Mouse (Mus musculus): Measurements from ENCODE around the gene Oosp1. TPM values are rescaled to one million over a fixed set of nuclear protein-coding genes. Genes with fewer than 3 reads are reported as not detected.

The Oosp1 gene
- polyA plus RNA-seq, 1 experiment from 2014 or later = not detected

DNA sequence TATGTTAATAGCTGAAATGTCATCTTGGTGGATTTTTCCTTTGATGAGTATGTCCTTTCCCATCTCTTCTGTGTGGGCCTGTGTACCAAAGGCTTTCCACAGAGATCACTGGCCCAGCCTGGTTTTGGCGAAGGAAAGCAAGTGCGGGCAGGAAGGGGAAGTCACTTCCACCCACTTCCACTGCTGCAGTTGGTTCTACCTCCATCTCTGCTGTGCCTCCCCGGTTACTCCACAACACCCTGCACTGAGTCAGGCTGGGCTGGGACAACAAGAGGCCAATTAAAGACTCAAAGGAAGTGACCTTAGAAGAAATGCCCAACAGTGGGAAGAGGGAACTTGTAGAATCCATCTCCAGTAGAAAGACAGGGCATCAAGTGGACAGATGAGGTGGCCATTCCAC, 29.1 kb upstream of the Oosp1 start:
- 89% methylated on average over 3 of the region's 3 CpGs for WGBS
- ATAC-seq (no peak), DNase-seq (ENCODE audit: low spot score) (no peak)
- no peak overlapping the region for H3K4me2 ChIP-seq (replicated peaks; ENCODE audit: low read depth, low read length)
- no peak for TF ChIP-seq CTCF (IDR thresholded peaks at IDR 0.05)
- TF ChIP-seq EP300 (IDR thresholded peaks at IDR 0.05) = no peak
- no peaks in the 10 kb centered on the region for H3K36me3 ChIP-seq (ENCODE audit: insufficient read depth, low read length)
- no peak overlapping the region for H3K9ac ChIP-seq (replicated peaks; ENCODE audit: low read depth)
- no peak overlapping the region for H3K27ac ChIP-seq (ENCODE audit: low read length)
- no peaks in the 10 kb centered on the region for H3K4me1 ChIP-seq (ENCODE audit: insufficient read depth, low read depth, low read length)
- no peaks in the 10 kb centered on the region for H3K27me3 ChIP-seq (replicated peaks; ENCODE audit: insufficient read depth, low read length)
- no peaks in the 10 kb centered on the region for H3K9me3 ChIP-seq (ENCODE audit: low read length)
- H3K4me3 ChIP-seq (ENCODE audit: low read depth, low read length) = no peak overlapping the region

DNA sequence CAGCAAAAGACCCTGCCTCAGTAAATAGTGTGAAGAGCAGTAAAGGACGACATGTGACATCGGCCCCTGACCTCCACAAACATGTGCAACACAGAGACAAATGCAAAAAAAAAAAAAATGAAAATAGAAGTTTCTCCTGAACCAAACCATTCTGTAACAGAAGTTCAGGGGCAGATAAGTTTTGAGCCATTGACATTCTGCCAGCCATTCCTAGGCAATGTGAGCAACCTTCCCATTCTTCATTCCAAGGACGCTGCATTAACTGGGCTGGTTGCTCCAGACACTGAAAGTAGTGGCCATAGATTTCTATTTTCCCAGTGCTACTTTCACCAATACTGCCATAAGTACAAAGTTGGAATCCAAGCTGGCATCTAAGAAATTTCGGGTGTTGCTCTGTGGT, 21.5 kb upstream of the Oosp1 start:
- H3K27ac ChIP-seq (ENCODE audit: low read length) = no peak overlapping the region
- H3K4me1 ChIP-seq (ENCODE audit: insufficient read depth, low read depth, low read length) = no peaks in the 10 kb centered on the region
- no peak for TF ChIP-seq CTCF (IDR thresholded peaks at IDR 0.05)
- no peaks in the 10 kb centered on the region for H3K36me3 ChIP-seq (ENCODE audit: insufficient read depth, low read length)
- H3K4me3 ChIP-seq (ENCODE audit: low read depth, low read length) = no peak overlapping the region
- DNase-seq (ENCODE audit: low spot score) = no peak
- no peak for ATAC-seq
- H3K9me3 ChIP-seq (ENCODE audit: low read length) = no peaks in the 10 kb centered on the region
- no peak overlapping the region for H3K4me2 ChIP-seq (replicated peaks; ENCODE audit: low read depth, low read length)
- no peaks in the 10 kb centered on the region for H3K27me3 ChIP-seq (replicated peaks; ENCODE audit: insufficient read depth, low read length)
- WGBS = 73% methylated on average over 4 of the region's 4 CpGs
- no peak overlapping the region for H3K9ac ChIP-seq (replicated peaks; ENCODE audit: low read depth)

DNA sequence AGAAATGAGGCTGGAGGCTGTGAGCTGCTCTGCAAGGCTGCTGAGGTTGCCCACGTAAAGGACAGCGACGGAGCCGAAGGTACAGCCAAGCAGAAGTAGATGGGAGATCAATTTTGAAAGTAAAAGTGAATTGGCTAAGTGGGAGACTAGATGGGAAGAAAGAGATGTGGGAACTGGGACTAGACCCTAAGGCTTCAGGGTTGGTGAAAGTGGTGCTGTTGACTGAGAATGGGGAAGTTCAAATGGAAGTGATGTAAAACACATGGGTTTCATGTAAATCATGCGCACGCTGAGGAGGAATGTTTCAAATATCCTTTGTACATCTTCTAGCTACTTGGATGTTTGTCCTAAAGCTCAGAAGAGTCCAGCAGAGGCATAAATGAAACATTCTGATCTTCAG, 7.4 kb upstream of the Oosp1 start:
- H3K9ac ChIP-seq (replicated peaks; ENCODE audit: low read depth) = no peak overlapping the region
- TF ChIP-seq CTCF (IDR thresholded peaks at IDR 0.05) (no peak), EP300 (IDR thresholded peaks at IDR 0.05) (no peak)
- WGBS = 91% methylated on average over 6 of the region's 6 CpGs
- no peak overlapping the region for H3K4me3 ChIP-seq (ENCODE audit: low read depth, low read length)
- H3K27ac ChIP-seq (ENCODE audit: low read length) = no peak overlapping the region
- ATAC-seq (no peak), DNase-seq (ENCODE audit: low spot score) (no peak)
- no peaks in the 10 kb centered on the region for H3K4me1 ChIP-seq (ENCODE audit: insufficient read depth, low read depth, low read length)
- no peak overlapping the region for H3K4me2 ChIP-seq (replicated peaks; ENCODE audit: low read depth, low read length)
- H3K9me3 ChIP-seq (ENCODE audit: low read length) = no peaks in the 10 kb centered on the region
- H3K27me3 ChIP-seq (replicated peaks; ENCODE audit: insufficient read depth, low read length) = no peaks in the 10 kb centered on the region
- H3K36me3 ChIP-seq (ENCODE audit: insufficient read depth, low read length) = no peaks in the 10 kb centered on the region

DNA sequence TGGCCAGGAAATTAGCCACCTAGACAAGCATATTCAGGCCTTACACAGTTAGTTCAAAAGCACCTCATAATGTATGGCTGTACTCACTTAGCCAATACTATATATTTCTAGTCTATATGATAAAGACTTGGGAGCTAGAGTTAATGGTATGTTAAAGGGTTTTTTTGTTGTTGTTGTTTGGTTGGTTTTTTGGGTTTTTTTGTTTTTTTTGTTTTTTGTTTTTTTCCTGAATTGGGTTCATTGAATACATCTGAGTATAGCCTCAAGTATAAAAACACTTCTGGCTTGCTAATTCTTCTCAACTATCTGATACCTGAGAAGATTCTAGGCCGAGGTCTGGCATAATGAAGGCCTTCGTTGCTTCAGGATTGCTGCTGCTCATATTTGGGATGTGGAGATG, 5.8 kb upstream of the Oosp1 start, which contains the start of gene Oosp3:
TSS of gene Oosp3 (plus strand) at position 301 of the 400 bp plus-strand sequence.
- Histone ChIP-seq H3K27ac (ENCODE audit: low read length) (no peak within 1 kb of the TSS), H3K4me3 (ENCODE audit: low read depth, low read length) (no peak within 1 kb of the TSS), H3K36me3 (ENCODE audit: insufficient read depth, low read length) (no peaks in the 10 kb centered on the region), H3K4me1 (ENCODE audit: insufficient read depth, low read depth, low read length) (no peaks in the 10 kb centered on the region), H3K4me2 (replicated peaks; ENCODE audit: low read depth, low read length) (no peak within 1 kb of the TSS), H3K27me3 (replicated peaks; ENCODE audit: insufficient read depth, low read length) (no peaks in the 10 kb centered on the region), H3K9me3 (ENCODE audit: low read length) (no peaks in the 10 kb centered on the region), H3K9ac (replicated peaks; ENCODE audit: low read depth) (no peak within 1 kb of the TSS)
- WGBS = 86% methylated on average over 2 of the region's 2 CpGs
- DNase-seq (ENCODE audit: low spot score) (no peak), ATAC-seq (no peak)
- TF ChIP-seq EP300 (IDR thresholded peaks at IDR 0.05) = no peak
- TF ChIP-seq CTCF (IDR thresholded peaks at IDR 0.05) = no peak

DNA sequence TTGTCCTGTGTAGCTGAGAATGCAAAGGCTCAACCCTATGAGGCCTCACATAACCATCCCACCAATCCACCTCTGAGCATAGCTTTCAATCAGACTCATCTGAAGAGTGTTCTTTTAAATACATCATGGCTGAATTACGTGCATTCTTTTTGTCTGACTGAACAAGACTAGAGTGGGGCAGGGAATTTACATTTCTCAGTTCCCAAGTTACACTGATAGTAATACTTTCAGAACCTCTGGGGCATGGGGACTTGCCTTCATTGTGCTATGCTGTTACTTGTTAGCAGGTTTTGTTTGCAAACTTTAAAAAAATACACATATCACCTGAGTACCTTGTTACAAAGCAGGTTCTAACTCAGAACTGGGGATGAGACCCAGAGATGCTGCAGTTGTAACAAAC, 504 bp upstream of the Oosp1 start:
- 21% methylated on average over 1 of the region's 1 CpGs for WGBS

DNA sequence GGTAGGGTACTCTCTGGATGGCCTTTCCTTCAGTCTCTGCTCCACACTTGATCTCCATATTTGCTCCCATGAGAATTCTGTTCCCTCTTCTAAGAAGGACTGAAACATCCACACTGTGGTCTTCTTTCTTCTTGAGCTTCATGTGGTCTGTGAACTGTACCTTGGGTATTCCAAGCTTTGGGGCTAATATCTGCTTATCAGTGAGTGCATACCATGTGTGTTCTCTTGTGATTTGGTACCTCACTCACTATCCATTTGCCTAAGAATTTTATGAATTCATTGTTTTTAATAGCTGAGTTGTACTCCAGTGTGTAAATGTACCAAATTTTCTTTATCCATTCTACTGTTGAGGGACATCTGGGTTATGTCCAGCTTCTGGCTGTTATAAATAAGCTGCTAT, 29.4 kb downstream of the Oosp1 start:
- H3K4me1 ChIP-seq (ENCODE audit: insufficient read depth, low read depth, low read length) = no peaks in the 10 kb centered on the region
- TF ChIP-seq EP300 (IDR thresholded peaks at IDR 0.05) (no peak), CTCF (IDR thresholded peaks at IDR 0.05) (no peak)
- no peaks in the 10 kb centered on the region for H3K27me3 ChIP-seq (replicated peaks; ENCODE audit: insufficient read depth, low read length)
- DNase-seq (ENCODE audit: low spot score) = no peak
- no peaks in the 10 kb centered on the region for H3K9me3 ChIP-seq (ENCODE audit: low read length)
- ATAC-seq = no peak
- H3K27ac ChIP-seq (ENCODE audit: low read length) = no peak overlapping the region
- H3K36me3 ChIP-seq (ENCODE audit: insufficient read depth, low read length) = no peaks in the 10 kb centered on the region
- H3K4me2 ChIP-seq (replicated peaks; ENCODE audit: low read depth, low read length) = no peak overlapping the region
- H3K9ac ChIP-seq (replicated peaks; ENCODE audit: low read depth) = no peak overlapping the region
- H3K4me3 ChIP-seq (ENCODE audit: low read depth, low read length) = no peak overlapping the region

More for the DNA sequence above, 504 bp upstream of the Oosp1 start:
- DNase-seq (ENCODE audit: low spot score) = no peak
- H3K4me2 ChIP-seq (replicated peaks; ENCODE audit: low read depth, low read length) = no peak overlapping the region
- ATAC-seq = no peak
- no peaks in the 10 kb centered on the region for H3K9me3 ChIP-seq (ENCODE audit: low read length)
- no peak overlapping the region for H3K4me3 ChIP-seq (ENCODE audit: low read depth, low read length)
- H3K36me3 ChIP-seq (ENCODE audit: insufficient read depth, low read length) = no peaks in the 10 kb centered on the region
- H3K27me3 ChIP-seq (replicated peaks; ENCODE audit: insufficient read depth, low read length) = no peaks in the 10 kb centered on the region
- no peaks in the 10 kb centered on the region for H3K4me1 ChIP-seq (ENCODE audit: insufficient read depth, low read depth, low read length)
- H3K9ac ChIP-seq (replicated peaks; ENCODE audit: low read depth) = no peak overlapping the region
- no peak overlapping the region for H3K27ac ChIP-seq (ENCODE audit: low read length)
- TF ChIP-seq EP300 (IDR thresholded peaks at IDR 0.05) (no peak), CTCF (IDR thresholded peaks at IDR 0.05) (no peak)

DNA sequence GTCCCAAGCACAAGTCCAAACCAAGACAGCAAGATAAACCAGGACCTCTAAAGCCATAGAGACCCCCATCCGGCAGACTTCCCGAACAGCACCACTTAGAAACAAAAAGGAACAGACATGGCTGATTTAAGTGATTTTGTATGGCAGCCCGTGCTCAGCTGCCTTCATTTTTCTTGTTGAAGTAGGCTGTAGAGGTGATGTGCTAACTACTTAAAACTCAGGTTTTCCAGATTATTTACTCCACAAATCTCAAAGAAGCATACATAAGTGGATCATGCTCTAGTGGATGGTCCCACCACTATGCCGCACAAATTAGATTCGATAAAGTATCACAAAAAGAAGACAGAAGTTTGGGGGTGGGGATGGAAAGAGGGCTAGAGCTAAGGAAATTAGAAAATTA, 30.5 kb downstream of the Oosp1 start, which contains the start of gene Oosp2:
TSS of gene Oosp2 (minus strand) at position 101 of the 400 bp plus-strand sequence.
- Histone ChIP-seq H3K27ac (ENCODE audit: low read length) (no peak within 1 kb of the TSS), H3K4me1 (ENCODE audit: insufficient read depth, low read depth, low read length) (no peaks in the 10 kb centered on the region), H3K9me3 (ENCODE audit: low read length) (no peaks in the 10 kb centered on the region), H3K4me3 (ENCODE audit: low read depth, low read length) (no peak within 1 kb of the TSS), H3K4me2 (replicated peaks; ENCODE audit: low read depth, low read length) (no peak within 1 kb of the TSS), H3K27me3 (replicated peaks; ENCODE audit: insufficient read depth, low read length) (no peaks in the 10 kb centered on the region), H3K9ac (replicated peaks; ENCODE audit: low read depth) (no peak within 1 kb of the TSS), H3K36me3 (ENCODE audit: insufficient read depth, low read length) (no peaks in the 10 kb centered on the region)
- TF ChIP-seq EP300 (IDR thresholded peaks at IDR 0.05) (no peak), CTCF (IDR thresholded peaks at IDR 0.05) (no peak)
- no peak for ATAC-seq
- DNase-seq (ENCODE audit: low spot score) = no peak
- 75% methylated on average over 5 of the region's 5 CpGs for WGBS
